Mouse (Mus musculus): ENCODE measurements around the gene Pcolce. TPM values are rescaled to one million over a fixed set of nuclear protein-coding genes. Genes with fewer than 3 reads are reported as not detected.

Gene Pcolce
- polyA plus RNA-seq, 1 experiment: 23.4 TPM

- Histone ChIP-seq H3K27ac (ENCODE audit: control insufficient read depth, insufficient read depth, low read depth, low read length, poor library complexity) (no peak overlapping the region), H3K4me1 (ENCODE audit: control insufficient read depth, insufficient read depth, low read length) (peaks cover 2% of the 10 kb centered on the region; the same call in 1 of the 2 replicates), H3K4me3 (replicated peaks; ENCODE audit: control insufficient read depth, low read depth, low read length) (no peak overlapping the region)
- WGBS: 68% methylated on average over 3 of the region's 3 CpGs
- no peak for TF ChIP-seq POLR2A (IDR thresholded peaks at IDR 0.05; ENCODE audit: borderline replicate concordance, control insufficient read depth, low read depth, low read length)
- no peak for TF ChIP-seq CTCF (IDR thresholded peaks at IDR 0.05; ENCODE audit: control insufficient read depth, insufficient read depth, low read length)
These were observed 4.3 kb downstream of the Pcolce start for GRCm38 (mm10) chr5:137609292-137609691.

- TF ChIP-seq POLR2A (IDR thresholded peaks at IDR 0.05; ENCODE audit: borderline replicate concordance, control insufficient read depth, low read depth, low read length): no peak
- no peak for TF ChIP-seq CTCF (IDR thresholded peaks at IDR 0.05; ENCODE audit: control insufficient read depth, insufficient read depth, low read length)
- Histone ChIP-seq H3K4me1 (ENCODE audit: control insufficient read depth, insufficient read depth, low read length) (peaks cover 2% of the 10 kb centered on the region; the same call in 1 of the 2 replicates), H3K27ac (ENCODE audit: control insufficient read depth, insufficient read depth, low read depth, low read length, poor library complexity) (peak overlapping the region; percentile 11; the same call in 1 of the 2 replicates), H3K4me3 (replicated peaks; ENCODE audit: control insufficient read depth, low read depth, low read length) (no peak overlapping the region)
- WGBS: 80% methylated on average over 23 of the region's 23 CpGs
These were observed 4.9 kb downstream of the Pcolce start for GRCm38 (mm10) chr5:137608654-137609190.

- 81% methylated on average over 26 of the region's 26 CpGs for WGBS
- Histone ChIP-seq H3K4me3 (replicated peaks; ENCODE audit: control insufficient read depth, low read depth, low read length) (no peak overlapping the region), H3K4me1 (ENCODE audit: control insufficient read depth, insufficient read depth, low read length) (peaks cover 2% of the 10 kb centered on the region; the same call in 1 of the 2 replicates), H3K27ac (ENCODE audit: control insufficient read depth, insufficient read depth, low read depth, low read length, poor library complexity) (no peak overlapping the region)
- no peak for TF ChIP-seq POLR2A (IDR thresholded peaks at IDR 0.05; ENCODE audit: borderline replicate concordance, control insufficient read depth, low read depth, low read length)
- TF ChIP-seq CTCF (IDR thresholded peaks at IDR 0.05; ENCODE audit: control insufficient read depth, insufficient read depth, low read length): no peak
These were observed 5.5 kb downstream of the Pcolce start for GRCm38 (mm10) chr5:137607860-137608653.

- Histone ChIP-seq H3K27ac (ENCODE audit: control insufficient read depth, insufficient read depth, low read depth, low read length, poor library complexity) (peak overlapping the region; percentile 81), H3K4me1 (ENCODE audit: control insufficient read depth, insufficient read depth, low read length) (peaks cover 10% of the 10 kb centered on the region)
These were observed 12.2 kb downstream of the Pcolce start for GRCm38 (mm10) chr5:137601365-137601729.

GRCm38 (mm10) chr5:137600619-137601364 is 12.8 kb downstream of the Pcolce start, which contains the start of gene Mospd3:
Gene Mospd3 (minus strand): TSS chr5:137601058.
- WGBS: under 1% methylated on average over 41 of the region's 41 CpGs
- H3K4me1 ChIP-seq (ENCODE audit: control insufficient read depth, insufficient read depth, low read length): peaks cover 10% of the 10 kb centered on the region
- TF ChIP-seq CTCF (IDR thresholded peaks at IDR 0.05; ENCODE audit: control insufficient read depth, insufficient read depth, low read length): no peak
- peak; percentile 72 for TF ChIP-seq POLR2A (IDR thresholded peaks at IDR 0.05; ENCODE audit: borderline replicate concordance, control insufficient read depth, low read depth, low read length)
- H3K4me3 ChIP-seq (replicated peaks; ENCODE audit: control insufficient read depth, low read depth, low read length): peak within 1 kb of the TSS; percentile 95
- peak within 1 kb of the TSS; percentile 97 for H3K27ac ChIP-seq (ENCODE audit: control insufficient read depth, insufficient read depth, low read depth, low read length, poor library complexity)

More at GRCm38 (mm10) chr5:137601365-137601729, 12.2 kb downstream of the Pcolce start:
- H3K4me3 ChIP-seq (replicated peaks; ENCODE audit: control insufficient read depth, low read depth, low read length): peak overlapping the region; percentile 62
- WGBS: under 1% methylated on average over 22 of the region's 22 CpGs
- no peak for TF ChIP-seq CTCF (IDR thresholded peaks at IDR 0.05; ENCODE audit: control insufficient read depth, insufficient read depth, low read length)
- TF ChIP-seq POLR2A (IDR thresholded peaks at IDR 0.05; ENCODE audit: borderline replicate concordance, control insufficient read depth, low read depth, low read length): no peak; the same call in 1 of the 2 replicates

- Histone ChIP-seq H3K4me3 (replicated peaks; ENCODE audit: control insufficient read depth, low read depth, low read length) (peak overlapping the region; percentile 95), H3K27ac (ENCODE audit: control insufficient read depth, insufficient read depth, low read depth, low read length, poor library complexity) (peak overlapping the region; percentile 61), H3K4me1 (ENCODE audit: control insufficient read depth, insufficient read depth, low read length) (peaks cover 10% of the 10 kb centered on the region)
- 2% methylated on average over 19 of the region's 19 CpGs for WGBS
- no peak for TF ChIP-seq POLR2A (IDR thresholded peaks at IDR 0.05; ENCODE audit: borderline replicate concordance, control insufficient read depth, low read depth, low read length)
- no peak for TF ChIP-seq CTCF (IDR thresholded peaks at IDR 0.05; ENCODE audit: control insufficient read depth, insufficient read depth, low read length)
These were observed 13.3 kb downstream of the Pcolce start for GRCm38 (mm10) chr5:137600281-137600618.

GRCm38 (mm10) chr5:137599600-137599999 is 14.0 kb downstream of the Pcolce start:
- TF ChIP-seq CTCF (IDR thresholded peaks at IDR 0.05; ENCODE audit: control insufficient read depth, insufficient read depth, low read length) (no peak), POLR2A (IDR thresholded peaks at IDR 0.05; ENCODE audit: borderline replicate concordance, control insufficient read depth, low read depth, low read length) (no peak)
- Histone ChIP-seq H3K4me1 (ENCODE audit: control insufficient read depth, insufficient read depth, low read length) (peaks cover 10% of the 10 kb centered on the region), H3K27ac (ENCODE audit: control insufficient read depth, insufficient read depth, low read depth, low read length, poor library complexity) (no peak overlapping the region), H3K4me3 (replicated peaks; ENCODE audit: control insufficient read depth, low read depth, low read length) (peak overlapping the region; percentile 95)
- 28% methylated on average over 9 of the region's 9 CpGs for WGBS

Measured in bone marrow, adult 2 months (tissue).